Mouse (Mus musculus) spleen, adult 12 weeks (tissue): ENCODE measurements around the gene Ikzf2.

Source experiments
- DNase-seq: peaks from one replicate; pipeline ENCODE4 v3.0.0; 2022; ENCODE audit warnings: low spot score

The Ikzf2 gene

DNA sequence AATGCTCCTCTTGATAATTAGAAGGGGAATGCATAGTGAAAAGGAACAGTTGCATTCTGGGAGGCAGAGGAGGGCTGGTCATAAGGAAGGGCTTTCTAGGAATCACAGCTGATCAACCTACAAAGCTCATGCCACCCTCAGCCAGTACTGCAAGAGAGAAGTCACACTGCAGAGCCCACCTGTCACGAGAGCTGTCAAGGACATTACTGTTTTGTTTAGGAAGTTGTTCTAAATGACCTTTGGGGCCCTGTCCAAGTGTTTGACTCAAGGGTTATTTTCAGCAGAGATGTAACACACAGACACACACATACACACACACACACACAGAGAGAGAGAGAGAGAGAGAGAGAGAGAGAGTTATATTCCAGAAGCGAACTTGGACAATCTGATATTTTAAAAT lies 27.3 kb downstream of the Ikzf2 start:
- no peak for DNase-seq

DNA sequence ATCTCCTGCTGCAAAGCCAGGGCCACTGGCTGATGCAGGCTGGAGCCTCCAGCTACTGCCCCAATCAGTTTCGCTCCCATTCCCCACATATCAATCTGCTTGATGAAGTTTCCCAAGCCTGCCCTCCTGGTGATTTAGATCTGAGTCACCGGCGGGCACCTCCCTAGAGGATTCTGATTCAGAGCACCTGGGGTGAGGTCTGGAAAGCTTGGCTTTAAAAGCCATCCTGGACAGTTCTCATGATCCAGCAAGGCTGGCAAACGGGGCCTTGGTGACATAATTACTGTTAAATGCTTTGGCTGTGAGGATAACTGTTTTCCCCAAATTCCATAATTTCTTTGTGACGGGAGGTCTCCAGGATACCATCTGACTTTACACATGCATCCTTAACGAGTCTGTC lies 29.0 kb downstream of the Ikzf2 start:
- DNase-seq = no peak

DNA sequence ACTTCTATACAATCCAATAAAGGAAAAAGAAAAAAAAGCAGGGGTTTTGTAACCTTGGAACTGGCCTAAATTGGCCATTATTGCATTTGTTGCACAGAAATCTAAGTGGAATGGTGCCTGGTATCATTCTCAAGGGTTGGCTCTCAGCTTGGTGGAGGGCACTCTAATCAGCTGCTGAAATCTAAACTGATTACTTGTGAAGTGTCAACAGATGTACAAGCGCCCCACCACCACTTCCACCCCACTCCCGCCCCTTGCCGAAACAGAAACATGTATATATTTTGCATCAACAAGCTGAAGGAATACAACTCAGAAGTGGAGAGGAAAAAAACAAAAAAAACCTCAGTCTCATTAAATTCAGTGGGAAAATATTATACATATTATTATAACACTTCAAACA lies 29.6 kb downstream of the Ikzf2 start:
- DNase-seq = no peak

DNA sequence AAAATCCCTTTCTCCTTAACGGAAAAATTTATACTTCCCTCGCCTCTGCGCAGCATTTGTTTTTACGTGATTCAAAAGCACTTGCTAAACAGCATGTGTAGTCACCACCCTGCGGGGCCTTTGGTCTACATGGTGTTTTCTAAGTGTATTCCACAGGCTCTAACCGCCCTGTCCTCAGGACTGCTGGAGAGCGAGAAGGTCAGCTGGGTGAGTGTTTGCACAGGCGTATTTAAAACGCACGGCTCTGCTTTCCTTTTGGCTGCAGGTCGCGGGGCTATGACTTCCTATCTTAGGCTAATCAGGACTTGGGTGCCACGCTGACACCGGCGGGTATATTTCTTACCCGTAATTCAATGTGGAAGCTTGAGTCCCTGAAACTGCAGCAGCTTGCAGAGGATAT lies 30.1 kb downstream of the Ikzf2 start:
- DNase-seq = no peak

DNA sequence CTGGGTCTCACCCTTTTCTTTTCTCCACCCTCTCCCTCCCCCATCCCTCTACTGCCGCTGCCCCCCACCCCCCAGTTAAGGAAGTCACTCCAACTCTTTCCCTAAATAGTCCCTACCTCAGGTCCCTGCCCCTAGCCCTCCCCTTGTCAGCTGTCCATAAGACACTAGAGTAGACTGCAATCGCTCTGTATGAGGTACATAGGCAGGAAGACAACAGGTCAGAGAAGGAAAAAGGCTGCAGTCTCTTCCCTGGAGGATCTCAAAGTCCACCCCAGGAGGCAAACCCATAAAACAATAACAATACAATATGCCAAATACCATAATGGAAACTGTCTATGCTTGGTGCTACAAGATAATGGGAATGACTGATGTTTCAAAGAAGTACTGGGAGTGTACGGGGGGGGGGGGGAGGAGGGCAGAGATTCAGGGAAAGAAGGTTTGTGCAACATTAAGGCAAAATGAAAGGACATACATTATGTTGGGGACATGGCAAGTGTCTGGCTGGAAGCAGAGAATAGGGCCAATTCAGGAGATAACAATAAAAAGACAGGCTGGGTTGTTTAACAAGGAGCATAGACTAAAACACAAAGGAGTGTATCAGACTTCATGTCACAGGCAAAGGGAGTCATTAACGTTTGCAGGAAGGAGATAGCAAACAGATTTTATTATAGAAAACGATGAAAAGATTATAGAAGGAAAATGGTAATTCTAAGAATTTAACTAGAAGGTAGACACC lies 30.8 kb downstream of the Ikzf2 start:
- DNase-seq = no peak

DNA sequence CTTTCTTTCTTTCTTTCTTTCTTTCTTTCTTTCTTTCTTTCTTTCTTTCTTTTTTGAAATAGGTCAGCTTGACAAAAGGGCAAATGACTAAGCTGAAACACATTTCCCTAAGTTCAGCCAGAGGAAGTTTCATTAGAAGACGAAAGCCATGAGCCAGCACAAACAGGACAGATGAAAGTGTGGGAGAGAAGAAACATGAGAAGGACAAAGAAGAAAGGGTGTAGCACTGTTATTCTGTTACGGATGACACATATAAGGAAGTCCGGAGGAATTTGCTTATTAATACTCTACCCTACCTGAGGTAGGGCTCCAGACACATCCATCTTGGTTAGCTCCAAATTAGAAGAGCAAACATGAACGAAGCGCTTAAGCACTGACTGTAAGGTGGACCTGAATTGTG lies 31.7 kb downstream of the Ikzf2 start:
- no peak for DNase-seq

DNA sequence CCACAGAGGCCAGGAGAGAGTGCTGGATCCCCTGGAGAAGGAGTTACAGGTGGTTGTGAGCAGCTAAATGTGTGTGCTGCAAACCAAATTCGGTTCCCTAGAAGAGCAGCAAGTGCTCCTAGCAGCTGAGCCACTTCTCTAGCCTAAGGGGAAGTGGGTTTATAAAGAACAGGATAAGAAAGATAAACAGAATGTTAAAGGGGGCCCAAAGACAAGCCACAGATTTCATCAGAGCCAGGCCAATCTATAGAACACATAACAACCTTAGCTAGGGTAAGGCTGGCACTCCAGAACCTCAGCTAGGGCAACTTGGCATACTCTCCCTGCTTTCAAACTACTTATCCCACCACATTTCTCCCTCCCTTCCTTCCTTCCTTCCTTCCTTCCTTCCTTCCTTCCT lies 32.1 kb downstream of the Ikzf2 start:
- no peak for DNase-seq

DNA sequence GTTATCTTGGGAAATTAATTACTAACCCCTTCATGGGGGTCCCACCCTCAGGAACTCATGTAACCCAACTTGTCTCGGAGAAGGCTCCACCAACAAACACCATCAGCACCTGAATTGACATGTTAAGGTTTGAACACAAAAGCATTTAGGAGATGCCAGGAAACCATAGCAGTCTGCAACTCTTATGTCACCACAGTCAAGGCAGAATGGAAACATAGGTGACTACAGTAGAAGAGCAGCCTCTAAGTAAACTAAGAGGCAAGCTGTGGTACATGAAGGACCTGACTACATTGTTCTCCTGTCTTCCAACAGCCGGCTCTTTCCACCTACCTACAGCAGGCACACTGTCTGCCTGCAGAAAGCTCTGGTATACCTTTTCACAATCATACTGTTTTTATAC lies 33.6 kb downstream of the Ikzf2 start:
- DNase-seq = no peak

DNA sequence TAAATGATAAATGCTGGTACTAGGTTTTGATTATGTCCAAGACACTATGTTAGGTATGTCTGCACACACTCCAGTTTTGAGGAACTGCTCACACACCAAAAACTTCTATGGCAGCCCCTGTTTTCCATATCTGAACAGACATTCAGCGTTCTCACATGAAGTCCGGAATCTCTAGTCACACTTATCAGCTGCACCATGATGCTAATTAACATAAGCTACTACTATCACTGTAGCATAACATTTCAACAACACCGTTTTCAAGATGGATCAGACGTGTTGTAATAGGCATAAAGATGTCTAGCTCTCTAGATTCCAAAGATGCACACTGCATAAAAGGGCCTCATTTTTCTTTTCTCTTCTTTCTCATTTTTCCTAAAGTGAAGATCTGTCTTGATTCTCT lies 43.9 kb downstream of the Ikzf2 start:
- DNase-seq = no peak

DNA sequence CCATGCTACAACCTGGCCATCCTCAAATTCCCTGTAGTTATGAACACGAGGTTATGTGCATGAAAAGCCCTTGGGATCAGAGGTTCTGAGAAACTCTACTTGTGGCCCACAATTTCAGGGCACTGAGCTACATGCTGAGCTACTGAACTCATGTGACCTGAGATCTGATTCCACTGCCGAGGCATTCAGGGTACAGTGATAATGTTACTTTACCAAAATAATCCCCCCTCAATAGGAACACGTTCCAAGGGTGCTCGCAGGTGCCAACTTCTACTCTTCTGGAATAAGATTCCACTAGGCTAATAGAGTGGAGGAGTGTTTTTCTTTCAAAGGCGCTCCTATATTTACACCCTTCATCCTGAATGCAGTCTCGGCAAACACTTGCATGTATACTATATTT lies 45.1 kb downstream of the Ikzf2 start:
- DNase-seq = no peak

DNA sequence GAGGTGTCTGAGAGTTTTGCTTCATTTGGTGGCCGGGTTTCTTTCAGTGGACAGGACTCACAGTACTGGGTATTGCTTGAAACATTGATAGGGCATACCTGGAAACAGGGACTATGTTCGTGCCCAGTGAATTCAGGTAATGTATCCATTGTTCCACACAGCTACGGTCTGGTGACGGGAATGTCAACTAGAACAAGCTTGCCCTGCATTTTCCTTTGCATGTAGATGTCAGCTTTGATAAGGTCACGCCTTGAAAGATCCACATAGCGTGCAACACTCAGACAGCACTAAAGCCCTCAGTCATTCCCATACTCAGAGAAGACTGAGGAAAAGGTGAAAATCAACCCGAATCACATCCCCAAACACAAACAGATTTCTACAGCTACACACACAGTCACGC lies 48.7 kb downstream of the Ikzf2 start:
- no peak for DNase-seq

DNA sequence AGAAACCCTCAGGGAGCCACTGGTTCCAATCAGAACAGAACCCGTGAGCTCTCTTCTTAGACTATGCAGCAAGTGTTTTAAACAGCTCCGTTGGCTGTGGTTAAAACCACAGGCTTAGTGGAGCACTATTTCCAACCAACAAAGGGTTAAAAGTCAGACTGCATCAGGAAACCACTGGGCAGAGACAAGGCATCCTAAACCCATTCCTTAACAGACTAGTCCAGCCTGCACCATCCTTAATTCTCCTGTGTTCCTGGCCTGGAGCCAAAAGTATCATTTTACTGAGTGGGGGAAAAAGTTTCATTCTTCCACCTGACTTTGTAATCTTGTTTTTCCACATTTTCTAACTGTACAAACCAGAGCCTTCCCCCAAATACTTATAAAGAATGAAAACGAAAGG lies 49.1 kb downstream of the Ikzf2 start:
- DNase-seq = no peak

DNA sequence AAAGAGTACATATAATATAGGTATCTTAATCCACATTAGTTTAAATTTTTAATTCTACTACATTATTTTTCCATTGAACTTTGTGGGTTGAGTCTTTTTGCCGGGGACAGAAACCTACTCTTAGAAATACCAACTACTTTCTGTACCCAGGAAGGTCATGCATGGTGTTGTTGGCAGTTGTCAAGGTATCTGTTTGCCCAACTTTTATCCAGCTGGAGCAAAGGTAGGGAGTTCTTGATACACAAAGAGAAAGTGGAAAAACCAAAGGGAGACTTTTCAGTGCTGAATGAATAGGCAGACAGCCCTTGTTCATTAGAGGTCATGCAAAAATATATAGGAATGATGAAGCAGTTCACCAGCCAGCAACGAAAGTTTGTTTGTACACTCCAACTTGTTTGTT lies 52.8 kb downstream of the Ikzf2 start:
- DNase-seq = no peak

DNA sequence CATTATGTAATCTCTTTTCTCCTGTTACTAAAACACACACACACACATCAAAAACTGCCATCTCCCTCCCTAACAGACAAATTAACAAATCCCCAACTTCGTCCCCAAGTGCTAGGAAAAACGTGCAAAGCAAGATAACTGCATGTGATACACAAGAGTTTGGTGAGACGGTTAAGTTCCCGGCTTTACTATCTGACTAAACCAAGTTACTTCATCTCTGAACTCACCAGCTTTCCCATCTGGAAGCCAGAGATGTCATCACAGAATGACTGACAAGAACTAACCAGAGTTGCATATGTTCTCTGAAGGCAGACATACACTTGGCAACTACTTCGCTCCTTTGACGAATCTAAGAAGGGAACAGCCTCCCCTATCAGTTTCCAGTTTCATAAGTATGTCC lies 56.5 kb downstream of the Ikzf2 start:
- no peak for DNase-seq

DNA sequence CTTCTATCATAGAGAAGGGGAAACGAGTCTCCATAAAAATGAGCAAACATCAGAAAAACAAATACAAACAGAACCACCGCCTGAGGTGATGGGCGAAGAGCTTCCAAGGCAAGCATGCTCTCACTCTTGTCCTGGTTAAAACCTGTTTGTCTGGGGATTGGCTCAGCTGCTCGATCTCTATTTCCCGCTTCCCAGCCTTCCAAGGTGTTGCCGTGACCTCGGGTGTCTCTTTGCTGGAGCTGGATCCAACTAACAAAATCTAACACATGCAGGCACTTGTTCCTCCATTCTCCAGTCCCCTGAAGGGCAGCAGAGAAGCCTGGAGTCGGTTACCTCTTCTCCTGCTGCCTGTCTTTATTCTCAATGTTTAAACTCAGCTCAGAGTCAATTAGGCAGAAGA lies 57.5 kb downstream of the Ikzf2 start:
- no peak for DNase-seq

DNA sequence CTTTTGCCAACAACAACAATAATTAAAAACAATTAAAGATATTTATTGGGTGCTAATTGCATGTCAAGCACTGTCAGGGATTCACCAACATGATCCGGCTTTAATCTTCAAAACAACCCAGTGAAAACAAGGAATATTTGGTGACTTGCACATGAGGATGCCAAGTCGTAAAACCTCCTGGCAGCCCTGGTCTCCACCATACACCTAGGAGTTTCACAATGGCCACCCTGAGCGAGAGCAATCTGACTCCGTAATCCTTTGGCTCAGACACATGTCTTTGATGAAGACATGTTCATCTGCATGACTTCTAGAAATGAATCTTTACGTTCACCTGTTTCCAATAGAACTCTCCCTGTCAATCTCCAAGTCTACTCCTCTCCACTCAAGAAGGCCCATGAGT lies 75.0 kb downstream of the Ikzf2 start:
- no peak for DNase-seq

DNA sequence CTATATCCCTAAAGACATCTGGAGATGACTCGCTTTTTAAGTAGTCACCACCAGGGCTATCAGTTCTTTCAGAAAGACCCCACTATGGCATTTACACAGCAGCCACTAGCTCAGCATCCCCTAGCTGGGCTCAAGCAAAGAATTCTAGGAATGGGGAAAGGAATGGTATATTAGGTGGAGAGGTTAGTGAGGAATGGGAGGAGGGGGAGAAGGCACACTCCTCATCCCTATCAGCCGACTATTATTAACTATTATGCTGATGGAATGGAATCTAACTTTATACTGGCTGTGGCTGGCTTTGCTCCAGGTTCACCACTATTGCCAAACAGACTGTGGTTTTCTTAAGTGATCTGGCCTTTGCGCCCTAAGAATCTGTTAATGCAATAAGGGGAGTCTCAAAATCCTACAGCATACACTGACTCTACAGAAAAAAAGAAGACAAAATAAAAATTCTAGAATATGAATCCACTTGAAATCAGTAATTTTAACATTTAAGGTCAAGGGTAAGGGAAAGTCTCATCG lies 75.8 kb downstream of the Ikzf2 start:
- no peak for DNase-seq

DNA sequence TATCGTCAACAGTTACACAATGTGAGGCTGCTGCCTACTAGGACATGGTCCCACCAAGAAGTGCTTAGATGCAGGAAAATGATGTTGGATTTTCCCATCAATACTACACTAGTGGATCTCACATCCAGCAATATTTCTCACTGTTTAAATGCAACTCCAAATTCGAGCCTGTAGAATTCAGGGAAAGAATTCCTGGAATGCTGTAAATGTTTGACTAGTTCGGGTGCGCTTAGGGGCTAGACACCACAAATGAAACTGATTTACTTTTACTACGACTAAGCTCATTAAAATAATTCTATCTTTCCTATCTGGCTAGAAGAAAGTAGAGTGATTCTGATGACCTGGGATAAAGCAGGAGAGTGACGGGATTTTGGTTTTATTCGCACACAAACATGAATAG lies 76.3 kb downstream of the Ikzf2 start:
- no peak for DNase-seq

DNA sequence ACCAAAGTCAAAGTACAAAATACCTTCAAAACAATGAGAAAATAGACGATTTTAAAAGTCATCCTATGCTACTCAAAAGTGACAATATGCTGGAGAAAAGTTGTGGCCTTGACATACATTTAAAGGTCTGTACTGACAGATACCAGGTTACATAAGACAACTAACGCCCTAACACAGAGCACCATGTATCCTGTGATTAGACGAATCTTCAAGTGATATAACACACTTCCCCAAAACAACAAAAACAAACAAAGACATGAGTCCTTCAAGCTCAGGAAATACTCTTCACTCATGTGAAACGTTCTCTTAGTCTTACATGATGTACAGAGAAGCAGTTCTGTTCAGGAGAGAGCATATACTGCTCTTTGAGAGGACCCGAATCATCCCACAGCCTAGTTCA lies 78.2 kb downstream of the Ikzf2 start:
- DNase-seq = no peak

DNA sequence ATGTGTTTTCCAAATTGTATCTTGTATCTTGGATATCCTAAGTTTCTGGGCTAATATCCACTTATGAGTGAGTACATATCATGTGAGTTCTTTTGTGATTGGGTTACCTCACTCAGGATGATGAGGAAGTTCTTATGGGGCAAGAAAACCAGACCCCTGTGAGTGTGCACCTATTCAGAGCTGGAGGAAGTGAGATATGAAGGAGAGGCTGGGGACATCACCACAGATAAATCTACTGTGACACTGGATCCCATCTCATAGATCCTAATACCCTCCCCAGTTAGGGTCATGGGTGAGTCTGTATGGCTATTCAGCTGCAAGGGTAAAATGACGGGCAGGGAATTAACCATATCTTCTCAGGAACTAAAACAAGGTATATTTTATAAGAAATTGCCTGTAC lies 80.2 kb downstream of the Ikzf2 start:
- DNase-seq = no peak

DNA sequence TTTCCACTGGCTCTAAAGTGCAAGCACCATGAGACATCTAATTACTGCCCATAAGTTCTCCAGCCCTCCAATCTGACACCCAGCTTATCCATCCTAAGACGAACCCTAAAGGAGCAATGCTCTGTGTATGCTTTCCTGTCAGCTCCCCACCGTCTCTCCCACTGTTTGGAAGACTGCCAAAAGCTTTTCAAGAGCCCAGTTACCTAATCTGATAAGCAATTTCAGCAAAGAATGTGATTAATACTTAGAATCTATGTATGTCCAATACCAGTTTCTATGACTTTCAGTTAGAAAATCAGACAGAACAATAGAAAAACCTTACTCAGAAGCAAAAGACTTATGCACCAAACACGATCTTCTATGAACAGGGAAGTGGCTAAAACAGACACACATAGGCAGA lies 82.8 kb downstream of the Ikzf2 start:
- no peak for DNase-seq

DNA sequence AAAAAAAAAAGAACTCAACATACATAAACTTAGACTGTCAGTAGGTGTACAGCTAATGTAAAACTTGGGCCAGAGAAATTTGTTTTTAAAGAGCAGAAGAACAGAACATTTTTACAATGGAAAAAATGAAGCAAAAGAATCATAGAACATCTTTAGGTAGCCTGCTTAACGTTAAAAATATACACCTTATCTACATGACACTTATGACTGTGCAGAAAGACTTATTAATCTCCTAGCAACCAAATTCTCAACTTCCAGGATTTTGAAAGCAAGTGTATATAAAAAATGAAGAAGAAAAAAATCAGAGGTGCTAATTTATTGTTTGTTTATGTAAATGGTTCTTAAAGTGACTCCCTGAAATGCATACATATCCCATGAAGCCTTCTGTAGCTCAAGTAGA lies 86.1 kb downstream of the Ikzf2 start:
- no peak for DNase-seq

DNA sequence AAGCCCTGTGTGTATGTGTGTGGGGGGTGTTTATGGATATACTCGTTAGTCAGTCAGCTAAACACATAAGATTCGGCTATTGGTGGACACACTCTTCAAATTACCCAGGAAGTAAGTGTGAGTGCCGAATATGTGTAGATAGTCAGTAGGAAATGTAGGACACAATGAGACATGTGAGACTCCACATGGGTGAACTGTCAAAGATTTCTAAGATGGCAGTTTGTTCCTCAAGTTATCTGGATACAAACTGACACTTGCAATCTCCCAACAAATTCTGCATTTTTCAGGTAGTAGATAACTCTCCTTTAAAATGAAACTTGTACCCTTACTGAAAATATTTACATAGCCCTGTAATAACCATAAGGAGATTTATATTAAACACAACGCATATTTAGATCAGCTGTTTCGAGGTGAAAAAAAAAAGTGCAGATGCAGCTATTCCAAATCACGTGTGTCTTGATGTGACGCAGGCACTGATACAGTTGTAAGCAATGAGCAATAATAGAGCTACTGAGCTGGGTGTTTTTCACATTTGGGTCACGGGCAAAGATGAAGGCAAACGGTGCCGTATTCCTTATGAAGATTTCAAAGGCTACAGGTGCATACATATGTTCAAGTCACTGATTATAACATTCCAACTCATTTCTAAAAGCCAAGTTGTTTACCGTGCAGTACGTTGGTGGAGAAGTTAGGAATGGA lies 87.8 kb downstream of the Ikzf2 start:
- DNase-seq = no peak

DNA sequence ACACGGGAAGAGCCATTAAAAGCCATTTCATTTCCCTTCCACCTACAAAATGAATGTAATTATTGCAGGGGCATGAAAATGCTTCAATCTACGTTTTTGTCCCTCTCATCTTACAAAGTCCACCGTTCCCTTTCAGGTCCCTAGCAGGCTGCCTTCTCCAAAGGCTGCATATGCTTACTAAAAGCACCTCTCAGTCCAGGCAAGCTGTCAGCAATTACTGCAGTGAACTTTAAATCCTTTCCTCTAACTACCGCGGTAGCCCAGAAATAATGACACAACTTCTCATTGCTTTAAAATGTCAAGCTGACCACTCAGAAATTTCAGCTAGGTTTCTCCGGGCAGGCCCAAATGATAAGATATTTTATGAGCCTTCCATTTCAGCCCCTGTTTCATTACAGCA lies 95.2 kb downstream of the Ikzf2 start:
- no peak for DNase-seq
